Mouse (Mus musculus) kidney, adult 11 months (tissue): ENCODE measurements around the gene Ppp4r2.
A peak's percentile ranks its signal among the peaks of the same experiment; 100 is the strongest.
"Not testable (repeated sequence)": the region's sequence is repeated elsewhere in the genome, so short reads cannot be mapped to it uniquely, and the experiment has no call there.

ENCODE experiments used
- DNase-seq: peaks from one replicate; pipeline ENCODE4 v3.0.0; 2022

The Ppp4r2 gene

GRCm38 (mm10) chr6:100831751-100832150 lies 1.7 kb upstream of the Ppp4r2 start:
- DNase-seq, result no peak

- peak; percentile 46 for DNase-seq
Observed at GRCm38 (mm10) chr6:100833811-100834481, 524 bp downstream of the Ppp4r2 start.

- no peak for DNase-seq
Observed at GRCm38 (mm10) chr6:100834489-100835160, 1.2 kb downstream of the Ppp4r2 start.

GRCm38 (mm10) chr6:100845058-100845457 lies 11.6 kb downstream of the Ppp4r2 start:
- DNase-seq, result no peak

GRCm38 (mm10) chr6:100847264-100847663 lies 13.8 kb downstream of the Ppp4r2 start:
- DNase-seq, result no peak

GRCm38 (mm10) chr6:100848682-100849375 lies 15.4 kb downstream of the Ppp4r2 start:
- no peak for DNase-seq

GRCm38 (mm10) chr6:100850671-100851081 lies 17.3 kb downstream of the Ppp4r2 start:
- no peak for DNase-seq

GRCm38 (mm10) chr6:100851083-100851482 lies 17.7 kb downstream of the Ppp4r2 start:
- DNase-seq, result no peak

- DNase-seq, result no peak
Observed at GRCm38 (mm10) chr6:100865321-100865720, 31.9 kb downstream of the Ppp4r2 start.

GRCm38 (mm10) chr6:100865788-100866187 lies 32.4 kb downstream of the Ppp4r2 start:
- not testable (repeated sequence) for DNase-seq

GRCm38 (mm10) chr6:100866246-100866645 lies 32.8 kb downstream of the Ppp4r2 start:
- not testable (repeated sequence) for DNase-seq

GRCm38 (mm10) chr6:100868863-100869262 lies 35.4 kb downstream of the Ppp4r2 start:
- no peak for DNase-seq

GRCm38 (mm10) chr6:100869909-100870308 lies 36.5 kb downstream of the Ppp4r2 start:
- no peak for DNase-seq

GRCm38 (mm10) chr6:100873191-100873590 lies 39.8 kb downstream of the Ppp4r2 start:
- no peak for DNase-seq

GRCm38 (mm10) chr6:100875862-100876623 lies 42.6 kb downstream of the Ppp4r2 start:
- no peak for DNase-seq

GRCm38 (mm10) chr6:100876624-100877017 lies 43.2 kb downstream of the Ppp4r2 start:
- DNase-seq, result no peak

GRCm38 (mm10) chr6:100878546-100878945 lies 45.1 kb downstream of the Ppp4r2 start:
- DNase-seq, result no peak

- DNase-seq, result no peak
Observed at GRCm38 (mm10) chr6:100879607-100880006, 46.2 kb downstream of the Ppp4r2 start.

- DNase-seq, result peak; percentile 15
Observed at GRCm38 (mm10) chr6:100881657-100882056, 48.2 kb downstream of the Ppp4r2 start.

GRCm38 (mm10) chr6:100882381-100883213 lies 49.2 kb downstream of the Ppp4r2 start:
- DNase-seq, result peak; percentile 81

GRCm38 (mm10) chr6:100883233-100883632 lies 49.8 kb downstream of the Ppp4r2 start:
- DNase-seq, result peak; percentile 44

GRCm38 (mm10) chr6:100884594-100885225 lies 51.3 kb downstream of the Ppp4r2 start:
- no peak for DNase-seq
